Comparison of ENCODE assay signal across 7 mouse cellular contexts in the genomic region with DNA sequence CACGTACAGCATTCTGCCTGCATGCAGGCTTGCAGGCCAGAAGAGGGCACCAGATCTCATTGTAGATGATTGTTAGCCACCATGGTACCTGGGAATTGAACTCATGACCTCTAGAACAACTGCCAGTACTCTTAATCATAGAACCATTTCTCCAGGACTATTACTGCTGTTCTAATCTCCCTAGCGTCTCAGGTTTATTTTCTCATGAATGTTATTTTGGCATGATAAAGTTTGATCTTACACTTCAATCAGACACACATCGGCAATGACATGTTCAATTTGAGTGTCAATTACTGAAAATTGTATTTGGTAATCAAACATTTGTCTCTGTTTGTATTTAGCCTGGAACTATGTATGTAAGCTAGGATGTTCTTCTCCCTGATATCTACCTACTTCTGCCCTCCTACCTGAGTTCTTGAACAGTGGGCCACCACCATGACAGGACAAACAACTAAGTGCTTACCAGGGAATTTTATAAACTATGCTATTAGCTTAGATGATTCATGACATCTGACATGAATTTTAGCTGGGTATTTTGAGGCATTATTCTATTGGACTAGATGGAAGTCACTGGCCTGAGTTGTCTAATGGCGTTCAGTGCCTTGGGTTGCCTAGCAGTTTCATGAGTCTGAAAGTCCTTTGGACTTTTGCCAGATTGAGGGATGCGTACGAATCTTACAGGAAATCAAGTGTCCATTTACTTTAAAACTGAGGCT.
DNase-seq lines count a peak whose midpoint lies in the region; ATAC-seq lines count a peak whose summit lies in the region.
"Not testable (repeated sequence)": the region's sequence is repeated elsewhere in the genome, so short reads cannot be mapped to it uniquely, and the experiment has no call there.

No protein-coding gene starts in this region.

- H3K36me3 ChIP-seq in embryonic facial prominence, embryonic 12.5 days; heart, embryonic 14.5 days (ENCODE audit: control insufficient read depth, insufficient read depth, low read length); intestine, embryonic 14.5 days (ENCODE audit: control insufficient read depth, insufficient read depth, low read length); limb, embryonic 13.5 days; lung, embryonic 15.5 days: not testable (repeated sequence)

- 0 out of 2 replicates have a peak, but pooled peaks have one; percentile 11 for ATAC-seq in embryonic facial prominence, embryonic 12.5 days (ENCODE audit: insufficient number of reproducible peaks, insufficient read depth, low FRiP score, low TSS enrichment)
- 0 out of 2 replicates have a peak, but pooled peaks have one; percentile 9 for ATAC-seq in heart, embryonic 14.5 days (ENCODE audit: insufficient number of reproducible peaks, insufficient read depth, low FRiP score, low read depth)
- 0 out of 2 replicates have a peak, but pooled peaks have one; percentile 18 for ATAC-seq in intestine, embryonic 14.5 days (replicated peaks; ENCODE audit: low FRiP score, low TSS enrichment, low read depth)
- peak; percentile 25; the same call in 1 of the 2 replicates for ATAC-seq in limb, embryonic 13.5 days (ENCODE audit: low FRiP score, low read depth)
- peak; percentile 47; the same call in 1 of the 2 replicates for ATAC-seq in lung, embryonic 15.5 days (ENCODE audit: borderline replicate concordance, extremely low read depth, low FRiP score, low TSS enrichment)

- H3K27ac ChIP-seq in embryonic facial prominence, embryonic 12.5 days; heart, embryonic 14.5 days (replicated peaks in 1 of 2; ENCODE audit: control insufficient read depth in 1 of 2, insufficient read depth in 1 of 2, low read depth in 2 of 2, low read length in 2 of 2); intestine, embryonic 14.5 days (ENCODE audit: low read depth); limb, embryonic 13.5 days; lung, embryonic 15.5 days: not testable (repeated sequence)

- not testable (repeated sequence) for H3K4me1 ChIP-seq in embryonic facial prominence, embryonic 12.5 days; heart, embryonic 14.5 days (ENCODE audit: control insufficient read depth in 2 of 2, insufficient read depth in 2 of 2, low read length in 2 of 2); intestine, embryonic 14.5 days (replicated peaks; ENCODE audit: control insufficient read depth, insufficient read depth, low read length); limb, embryonic 13.5 days; lung, embryonic 15.5 days

- H3K4me2 ChIP-seq in embryonic facial prominence, embryonic 12.5 days (replicated peaks); heart, embryonic 14.5 days (ENCODE audit: low read length); intestine, embryonic 14.5 days (ENCODE audit: low read length); limb, embryonic 13.5 days (replicated peaks); lung, embryonic 15.5 days: not testable (repeated sequence)

- H3K27me3 ChIP-seq in embryonic facial prominence, embryonic 12.5 days; heart, embryonic 14.5 days (ENCODE audit: control insufficient read depth, insufficient read depth, low read length); intestine, embryonic 14.5 days (replicated peaks; ENCODE audit: control insufficient read depth, insufficient read depth, low read length); limb, embryonic 13.5 days; lung, embryonic 15.5 days: not testable (repeated sequence)

- not testable (repeated sequence) for H3K9me3 ChIP-seq in embryonic facial prominence, embryonic 12.5 days; heart, embryonic 14.5 days (ENCODE audit: control insufficient read depth, low read length); intestine, embryonic 14.5 days (ENCODE audit: control insufficient read depth, low read length); limb, embryonic 13.5 days; lung, embryonic 15.5 days

- peak; percentile 5 for DNase-seq in MN1 (ENCODE audit: low spot score)
- not testable (repeated sequence) for DNase-seq in intestine, embryonic 14.5 days (ENCODE audit: low spot score)
- peak; percentile 0 for DNase-seq in naive thymus-derived CD4-positive, alpha-beta T cell, adult 2 months (ENCODE audit: low read depth)

- WGBS in embryonic facial prominence, embryonic 12.5 days, result 59% methylated on average over 4 of the region's 6 CpGs
- WGBS in heart, embryonic 14.5 days, result 43% methylated on average over 4 of the region's 6 CpGs
- 51% methylated on average over 4 of the region's 6 CpGs for WGBS in intestine, embryonic 14.5 days
- WGBS in limb, embryonic 13.5 days, result 54% methylated on average over 4 of the region's 6 CpGs
- 59% methylated on average over 4 of the region's 6 CpGs for WGBS in lung, embryonic 15.5 days

- not testable (repeated sequence) for H3K4me3 ChIP-seq in embryonic facial prominence, embryonic 12.5 days; heart, embryonic 14.5 days (ENCODE audit: control insufficient read depth in 1 of 2, insufficient read depth in 1 of 2, low read depth in 1 of 2, low read length in 2 of 2); intestine, embryonic 14.5 days (ENCODE audit: low read depth, low read length); limb, embryonic 13.5 days; lung, embryonic 15.5 days

- not testable (repeated sequence) for H3K9ac ChIP-seq in embryonic facial prominence, embryonic 12.5 days; heart, embryonic 14.5 days (ENCODE audit: low read length); intestine, embryonic 14.5 days (ENCODE audit: low read length); limb, embryonic 13.5 days; lung, embryonic 15.5 days
